Mouse (Mus musculus): ENCODE data around the gene AC141477.1. TPM values are rescaled to one million over a fixed set of nuclear protein-coding genes. Genes with fewer than 3 reads are reported as not detected.
A peak's percentile ranks its signal among the peaks of the same experiment; 100 is the strongest.

The AC141477.1 gene
- total RNA-seq, 2 experiments from 2014 or later, result 4.1 TPM; not detected in 1

DNA sequence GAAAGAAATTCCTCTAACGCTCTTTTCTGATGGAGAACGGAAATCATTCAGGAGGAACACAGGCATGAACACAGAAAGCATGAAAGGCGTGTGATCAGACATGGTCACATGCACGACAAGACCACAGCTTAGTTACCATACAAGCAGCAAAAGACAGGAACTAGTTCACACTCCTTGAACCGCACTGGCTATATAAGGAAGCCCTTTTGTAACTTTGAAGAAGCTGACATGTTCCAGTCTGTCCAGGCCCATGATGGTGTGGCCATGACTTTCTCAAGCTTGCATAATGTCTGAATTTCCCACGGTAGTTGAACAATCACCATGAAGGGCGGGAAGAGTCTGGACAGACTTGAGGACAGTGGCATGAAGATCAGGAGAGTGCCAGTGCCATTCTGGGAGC lies 14.6 kb downstream of the AC141477.1 start:
- ATAC-seq (replicated peaks; ENCODE audit: low FRiP score, low TSS enrichment, poor library complexity, severe bottlenecking), result no peak

- ATAC-seq (replicated peaks; ENCODE audit: low FRiP score, low TSS enrichment, poor library complexity, severe bottlenecking), result no peak
Observed at GRCm38 (mm10) chr10:76416811-76417210, 23.4 kb downstream of the AC141477.1 start.

DNA sequence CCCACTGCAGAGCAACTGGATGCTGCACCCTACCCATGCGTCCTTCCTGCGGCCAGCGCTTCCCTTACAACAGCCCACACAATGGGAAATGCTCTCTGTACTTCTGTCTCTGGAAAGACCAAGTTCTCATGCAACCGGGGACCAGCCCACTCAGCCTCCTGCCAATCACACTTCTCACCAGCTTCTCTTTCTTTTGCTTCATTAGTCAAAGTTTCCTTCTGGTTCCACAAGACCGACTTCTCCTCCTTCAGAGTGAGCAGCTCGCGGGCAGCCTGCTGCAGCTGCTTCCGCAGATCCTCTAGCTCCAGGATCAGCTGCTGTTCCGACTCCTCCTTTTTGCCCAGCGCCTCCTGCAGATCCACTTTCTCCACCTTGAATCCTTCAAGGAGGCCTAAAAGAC lies 31.7 kb downstream of the AC141477.1 start:
- no peak for ATAC-seq (replicated peaks; ENCODE audit: low FRiP score, low TSS enrichment, poor library complexity, severe bottlenecking)

DNA sequence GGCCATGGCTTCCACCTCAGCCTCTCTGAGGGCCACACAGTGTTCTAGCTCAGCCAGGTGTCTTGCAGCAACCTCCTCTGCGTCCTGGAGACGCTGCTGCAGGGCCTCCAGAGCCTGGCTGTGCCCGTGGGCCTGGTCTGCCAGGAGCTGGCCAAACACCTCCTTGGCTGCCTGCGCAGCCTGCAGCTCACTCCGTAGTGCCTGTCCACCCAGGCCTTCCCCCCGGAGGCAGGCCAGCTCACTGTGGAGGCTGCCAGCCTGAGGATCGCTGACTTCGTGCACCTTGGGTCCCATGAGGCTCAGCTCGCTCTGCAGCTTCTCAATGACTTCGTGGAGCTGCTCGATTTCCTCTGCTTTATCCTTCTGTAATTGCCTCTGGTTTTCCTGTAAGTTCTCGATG lies 47.6 kb downstream of the AC141477.1 start:
- no peak for ATAC-seq (replicated peaks; ENCODE audit: low FRiP score, low TSS enrichment, poor library complexity, severe bottlenecking)

DNA sequence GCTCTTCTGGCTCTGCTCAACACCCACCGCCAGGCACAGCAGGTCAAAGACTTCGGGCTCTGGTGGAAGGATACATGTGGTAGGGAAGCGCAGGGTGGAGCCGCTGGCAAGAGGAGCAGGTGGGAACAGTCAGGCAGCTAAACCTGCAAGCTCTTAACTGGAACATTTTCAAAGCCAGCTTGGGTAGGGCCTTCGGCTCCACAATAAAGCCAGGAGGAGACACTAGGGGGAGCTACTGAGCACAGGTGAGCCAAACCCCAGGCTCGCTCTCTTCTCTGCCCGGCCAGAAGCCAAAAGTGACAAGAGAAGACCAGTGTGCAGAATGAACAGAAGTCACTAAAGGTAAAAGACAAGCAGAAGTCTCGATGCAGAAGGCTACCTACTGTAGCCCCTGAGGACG lies 48.5 kb downstream of the AC141477.1 start:
- ATAC-seq (replicated peaks; ENCODE audit: low FRiP score, low TSS enrichment, poor library complexity, severe bottlenecking), result 0 out of 2 replicates have a peak, but pooled peaks have one; percentile 52

DNA sequence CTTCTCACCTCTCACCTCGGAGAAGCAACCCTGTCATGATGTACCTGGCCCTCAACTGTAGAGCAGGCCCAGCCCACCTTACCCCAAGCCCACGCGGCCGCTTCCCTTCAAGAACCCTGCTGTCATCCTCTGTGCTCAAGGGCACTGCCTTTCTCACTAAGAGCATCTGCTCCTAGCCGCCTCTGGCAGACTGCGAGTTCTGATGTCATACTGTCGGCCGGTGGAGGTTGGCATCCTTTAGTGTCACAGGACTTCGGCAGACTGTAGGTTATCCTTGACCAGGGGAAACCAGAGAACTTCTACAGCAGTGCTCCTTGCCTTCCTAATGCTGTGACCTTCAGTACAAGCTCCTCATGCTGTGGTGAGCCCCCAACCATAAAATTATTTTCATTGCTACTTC lies 49.1 kb downstream of the AC141477.1 start:
- no peak for ATAC-seq (replicated peaks; ENCODE audit: low FRiP score, low TSS enrichment, poor library complexity, severe bottlenecking)

Other genes with a start within 250 kb of the AC141477.1 start
- gene Prmt2, start 202.6 kb downstream of the AC141477.1 start, total RNA-seq (2014; fragmentation: Nextera tagmentation), result 0.59 and 2.0 TPM in 2 replicates
- 0.42 and 3.7 TPM in 2 replicates for gene Prmt2, start 202.6 kb downstream of the AC141477.1 start, total RNA-seq (2017)
- not detected in 2 replicates for gene S100b, start 186.6 kb downstream of the AC141477.1 start, total RNA-seq (2014; fragmentation: Nextera tagmentation)
- gene S100b, start 186.6 kb downstream of the AC141477.1 start, total RNA-seq (2017), result not detected in 2 replicates
- 1.6 and 2.4 TPM in 2 replicates for gene Dip2a, start 95.2 kb downstream of the AC141477.1 start, total RNA-seq (2014; fragmentation: Nextera tagmentation)
- gene Dip2a, start 95.2 kb downstream of the AC141477.1 start, total RNA-seq (2017), result 0.76 and 3.1 TPM in 2 replicates
- gene Pcnt, start 2.3 kb upstream of the AC141477.1 start, total RNA-seq (2014; fragmentation: Nextera tagmentation), result 43.2 and 60.4 TPM in 2 replicates
- gene Pcnt, start 2.3 kb upstream of the AC141477.1 start, total RNA-seq (2017), result 58.8 and 71.6 TPM in 2 replicates
- not detected in 2 replicates for gene 2610028H24Rik, start 8.6 kb upstream of the AC141477.1 start, total RNA-seq (2014; fragmentation: Nextera tagmentation)
- not detected in 2 replicates for gene 2610028H24Rik, start 8.6 kb upstream of the AC141477.1 start, total RNA-seq (2017)
- 60.1 and 94.2 TPM in 2 replicates for gene Mcm3ap, start 28.5 kb upstream of the AC141477.1 start, total RNA-seq (2014; fragmentation: Nextera tagmentation)
- 63.5 and 87.7 TPM in 2 replicates for gene Mcm3ap, start 28.5 kb upstream of the AC141477.1 start, total RNA-seq (2017)
- gene Ybey, start 28.7 kb upstream of the AC141477.1 start, total RNA-seq (2014; fragmentation: Nextera tagmentation), result 5.4 and 5.5 TPM in 2 replicates
- 7.5 and 8.1 TPM in 2 replicates for gene Ybey, start 28.7 kb upstream of the AC141477.1 start, total RNA-seq (2017)
- gene Lss, start 91.1 kb upstream of the AC141477.1 start, total RNA-seq (2014; fragmentation: Nextera tagmentation), result 7.5 and 11.4 TPM in 2 replicates
- gene Lss, start 91.1 kb upstream of the AC141477.1 start, total RNA-seq (2017), result 9.9 and 15.6 TPM in 2 replicates
- not detected in 2 replicates for gene Spatc1l, start 121.8 kb upstream of the AC141477.1 start, total RNA-seq (2014; fragmentation: Nextera tagmentation)
- not detected in 2 replicates for gene Spatc1l, start 121.8 kb upstream of the AC141477.1 start, total RNA-seq (2017)
- not detected in 2 replicates for gene Ftcd, start 135.2 kb upstream of the AC141477.1 start, total RNA-seq (2014; fragmentation: Nextera tagmentation)
- not detected in 2 replicates for gene Ftcd, start 135.2 kb upstream of the AC141477.1 start, total RNA-seq (2017)
- 0.70 TPM in 1 of 2 replicates, not detected in the other for gene Col6a2, start 183.2 kb upstream of the AC141477.1 start, total RNA-seq (2014; fragmentation: Nextera tagmentation)
- not detected in 2 replicates for gene Col6a2, start 183.2 kb upstream of the AC141477.1 start, total RNA-seq (2017)

All from megakaryocyte-erythroid progenitor cell, adult 5-6 weeks (primary cell).